9 mouse cellular contexts compared by ENCODE assay signal in the genomic region with DNA sequence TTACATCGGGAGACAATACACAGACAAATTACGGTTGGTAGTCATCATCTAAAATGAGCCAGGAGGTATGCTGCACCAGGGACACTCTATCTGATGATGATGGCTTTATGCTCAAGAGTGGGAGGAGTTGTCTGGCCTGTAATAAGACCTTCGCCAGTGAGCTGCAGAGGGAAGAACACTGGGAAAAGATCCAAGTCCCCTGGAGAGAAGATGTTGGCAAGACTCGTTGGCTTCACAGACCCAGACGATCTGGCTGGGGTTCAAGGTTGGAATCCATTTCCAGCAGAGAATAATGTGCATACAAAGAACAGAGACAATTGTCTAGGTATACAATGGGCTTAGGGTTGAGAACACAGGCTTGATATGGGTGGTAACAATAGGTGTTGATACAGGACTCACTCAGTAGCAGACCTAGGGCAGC. TPM values are rescaled to one million over a fixed set of nuclear protein-coding genes. Genes with fewer than 3 reads are reported as not detected.
DNase-seq lines count a peak whose midpoint lies in the region; ATAC-seq lines count a peak whose summit lies in the region.
"Had no signal": no experiment of that assay in that cellular context is flagged by ENCODE, and none has a peak within 500 bp of the region (broad histone marks: within the 10 kb centered on the region; RNA-seq: fewer than 3 reads in every experiment).

No protein-coding gene starts in this region.

- DNase-seq in gastrocnemius, postnatal 14 days = peak; percentile 30
- DNase-seq in gastrocnemius, adult 8-10 months (ENCODE audit: low spot score in 2 of 2) = no peak
- DNase-seq in midbrain, embryonic 14.5 days = peak; percentile 55
- peak; percentile 32 to 59 for DNase-seq in cerebellum, postnatal 36 days
- no peak for DNase-seq in right cerebral cortex, postnatal 4 days
- no peak for DNase-seq in frontal cortex, postnatal 25 days (ENCODE audit: low spot score in 2 of 2)

- H3K36me3 ChIP-seq in midbrain, embryonic 14.5 days (ENCODE audit: control insufficient read depth, insufficient read depth, low read length) = no peaks in the 10 kb centered on the region
- no peaks in the 10 kb centered on the region for H3K36me3 ChIP-seq in midbrain, embryonic 13.5 days
- H3K36me3 ChIP-seq in neural tube, embryonic 15.5 days = no peaks in the 10 kb centered on the region

- H3K4me1 ChIP-seq in midbrain, embryonic 14.5 days (ENCODE audit: control insufficient read depth, insufficient read depth, low read length) = no peaks in the 10 kb centered on the region
- H3K4me1 ChIP-seq in midbrain, embryonic 13.5 days (replicated peaks) = no peaks in the 10 kb centered on the region
- H3K4me1 ChIP-seq in neural tube, embryonic 15.5 days = no peaks in the 10 kb centered on the region

- H3K27ac ChIP-seq in midbrain, embryonic 14.5 days (replicated peaks; ENCODE audit: low read depth, low read length) = no peak overlapping the region
- no peak overlapping the region for H3K27ac ChIP-seq in midbrain, embryonic 13.5 days
- H3K27ac ChIP-seq in neural tube, embryonic 15.5 days (replicated peaks) = 0 out of 2 replicates have a peak overlapping the region, but pooled peaks have one; percentile 23

- WGBS in midbrain, embryonic 14.5 days = 70% methylated on average over 5 of the region's 5 CpGs
- WGBS in midbrain, embryonic 13.5 days = 64% methylated on average over 5 of the region's 5 CpGs
- 54% methylated on average over 5 of the region's 5 CpGs for WGBS in neural tube, embryonic 15.5 days

- H3K27me3 ChIP-seq in midbrain, embryonic 14.5 days (ENCODE audit: control insufficient read depth, insufficient read depth, low read length) = no peaks in the 10 kb centered on the region
- no peaks in the 10 kb centered on the region for H3K27me3 ChIP-seq in midbrain, embryonic 13.5 days
- no peaks in the 10 kb centered on the region for H3K27me3 ChIP-seq in neural tube, embryonic 15.5 days (replicated peaks)

- no peak for ATAC-seq in midbrain, embryonic 14.5 days (ENCODE audit: low FRiP score, low TSS enrichment)
- no peak for ATAC-seq in midbrain, embryonic 13.5 days
- ATAC-seq in neural tube, embryonic 15.5 days (ENCODE audit: low FRiP score) = peak; percentile 50; the same call in 1 of the 2 replicates

- H3K9ac ChIP-seq in midbrain, embryonic 14.5 days (replicated peaks; ENCODE audit: low read length) = no peak overlapping the region
- no peak overlapping the region for H3K9ac ChIP-seq in midbrain, embryonic 13.5 days (replicated peaks)
- H3K9ac ChIP-seq in neural tube, embryonic 15.5 days (replicated peaks) = no peak overlapping the region

- H3K4me3 ChIP-seq in midbrain, embryonic 14.5 days (replicated peaks; ENCODE audit: low read depth, low read length) = no peak overlapping the region
- no peak overlapping the region for H3K4me3 ChIP-seq in midbrain, embryonic 13.5 days (replicated peaks)
- no peak overlapping the region for H3K4me3 ChIP-seq in neural tube, embryonic 15.5 days (replicated peaks)

- H3K9me3 ChIP-seq in midbrain, embryonic 14.5 days (ENCODE audit: control insufficient read depth, low read length) = no peaks in the 10 kb centered on the region
- H3K9me3 ChIP-seq in midbrain, embryonic 13.5 days = no peaks in the 10 kb centered on the region
- no peaks in the 10 kb centered on the region for H3K9me3 ChIP-seq in neural tube, embryonic 15.5 days (replicated peaks)

- intact Hi-C loops in gastrocnemius, postnatal 14 days (cut with DNase I; ENCODE audit: low total_unique reads) = no loop called here

- H3K4me2 ChIP-seq in midbrain, embryonic 14.5 days (ENCODE audit: low read length) = no peak overlapping the region
- no peak overlapping the region for H3K4me2 ChIP-seq in midbrain, embryonic 13.5 days (replicated peaks)
- no peak overlapping the region for H3K4me2 ChIP-seq in neural tube, embryonic 15.5 days
- H3K4me2 ChIP-seq: midbrain, embryonic 11.5 days had no signal

RNA-seq across cellular contexts. Expression of gene Ahi1, which starts 17.1 kb away (rescaled TPM):
- 1 to 10 TPM; 1.2 to 1.6 TPM for total RNA-seq in gastrocnemius, postnatal 14 days (2021)
- total RNA-seq in gastrocnemius, adult 8-10 months (2022) = under 1 TPM; 0.39 to 0.94 (median 0.54) TPM
- 113 and 117 TPM in 2 replicates for polyA plus RNA-seq in midbrain, embryonic 14.5 days (2014; fragmentation: Nextera tagmentation; extraction: Ambion mirVana)
- 58.1 and 67.4 TPM in 2 replicates for polyA plus RNA-seq in midbrain, embryonic 13.5 days (2015; fragmentation: Nextera tagmentation; extraction: Ambion mirVana)
- polyA plus RNA-seq in neural tube, embryonic 15.5 days (2015; fragmentation: Nextera tagmentation; extraction: Ambion mirVana) = 98.5 and 115 TPM in 2 replicates

Comparison
In these comparisons a context has a peak if more than half of its experiments do, and no peak if none do; other contexts are left out.
1. DNase-seq: peak in gastrocnemius, postnatal 14 days (single experiment), midbrain, embryonic 14.5 days (single experiment) and cerebellum, postnatal 36 days (2 of 2); none in gastrocnemius, adult 8-10 months (0 of 2), right cerebral cortex, postnatal 4 days (single experiment) and frontal cortex, postnatal 25 days (0 of 2).